Mouse (Mus musculus) liver, adult 2 months (tissue): ENCODE results near the gene Soat1. TPM values are rescaled to one million over a fixed set of nuclear protein-coding genes. Genes with fewer than 3 reads are reported as not detected.

Source experiments
- DNase-seq: peaks from one replicate; pipeline ENCODE4 v3.0.0-alpha.2; 2011; ENCODE audit warnings: low read depth, low spot score; ENCODE audit errors: extremely low read depth
- H3K27ac ChIP-seq: fragments of 200-500 bp; replicated peaks from 2 replicates; pipeline ENCODE4 v1.5.1; 2012; ENCODE audit warnings: low read depth, mild to moderate bottlenecking, control low read depth, inconsistent platforms, low read length; ENCODE audit not compliant: insufficient read depth
- H3K27me3 ChIP-seq: fragments of 200-500 bp; 2 replicates; pipeline ENCODE4 v1.6.1; 2012; ENCODE audit warnings: mild to moderate bottlenecking, moderate library complexity, low read length, inconsistent platforms; ENCODE audit not compliant: control insufficient read depth, insufficient read depth
- H3K36me3 ChIP-seq: fragments of 200-500 bp; 2 replicates; pipeline ENCODE4 v1.6.1; 2012; ENCODE audit warnings: low read length, inconsistent platforms; ENCODE audit not compliant: control insufficient read depth, insufficient read depth
- H3K4me1 ChIP-seq: fragments of 200-500 bp; 2 replicates; pipeline ENCODE4 v1.6.1; 2011; ENCODE audit warnings: low read length; ENCODE audit not compliant: control insufficient read depth, insufficient read depth
- H3K4me3 ChIP-seq: fragments of 200-500 bp; 2 replicates; pipeline ENCODE4 v1.5.1; 2011; ENCODE audit warnings: low read depth, mild to moderate bottlenecking, control low read depth, low read length, moderate library complexity; ENCODE audit not compliant: insufficient read depth
- H3K79me2 ChIP-seq: fragments of 200-500 bp; 2 replicates; pipeline ENCODE4 v1.6.1; 2012; ENCODE audit warnings: inconsistent platforms, mild to moderate bottlenecking, low read length, moderate library complexity; ENCODE audit not compliant: control insufficient read depth, insufficient read depth
- H3K9ac ChIP-seq: fragments of 200-500 bp; 2 replicates; pipeline ENCODE4 v1.6.1; 2012; ENCODE audit warnings: low read depth, mild to moderate bottlenecking, control low read depth, inconsistent platforms, low read length
- CTCF ChIP-seq: fragments of 200-500 bp; IDR thresholded peaks from 2 replicates; pipeline ENCODE4 v1.5.1; 2011; ENCODE audit warnings: low read depth, low read length, control low read depth
- POLR2A ChIP-seq: fragments of 200-500 bp; IDR thresholded peaks from 2 replicates; pipeline ENCODE4 v1.6.1; 2011; ENCODE audit warnings: low read length, control low read depth; ENCODE audit not compliant: insufficient read depth; ENCODE audit errors: extremely low read depth
- WGBS: fragments of 180-500 bp; shearing (Covaris S2); methylation state at CpG from one replicate; pipeline ENCODE4 v1.1.7; 2018; 5-methylcytosine and 5-hydroxymethylcytosine counted together
- polyA plus RNA-seq: library from polyadenylated mRNA; depleted of rRNA; stranded (reverse); fragments of >200 nt; gene quantifications from 2 replicates; pipeline ENCODE4 v1.2.3, GENCODE M21; 2012
- total RNA-seq: library from RNA; depleted of rRNA; stranded (reverse); fragments of >200 nt; gene quantifications from 2 replicates; pipeline ENCODE4 v1.2.3, GENCODE M21; 2014

Gene Soat1
- total and polyA plus RNA-seq, 2 experiments, result 2.4 to 5.9 TPM

DNA sequence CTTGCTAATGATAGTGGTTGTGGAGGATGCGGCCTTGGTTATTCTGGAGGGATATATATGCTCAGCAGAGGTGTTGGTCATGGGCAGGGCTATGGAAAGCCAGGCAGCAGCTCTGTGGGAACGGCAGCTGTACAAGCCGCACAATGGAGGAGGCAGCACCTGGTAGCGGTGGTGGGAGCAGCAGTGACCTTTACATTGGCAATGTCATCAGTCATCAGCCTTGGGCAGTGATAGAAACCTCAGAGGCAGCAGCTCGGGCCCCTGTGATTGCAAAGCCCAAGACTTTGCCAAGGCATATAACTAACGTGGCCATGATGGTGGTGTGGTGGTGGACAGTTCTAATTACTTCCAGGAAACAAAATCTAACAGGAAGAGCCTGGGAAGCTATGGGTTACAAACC lies 50.6 kb downstream of the Soat1 start:
- Histone ChIP-seq H3K36me3 (no peaks in the 10 kb centered on the region), H3K27ac (no peak overlapping the region), H3K9ac (no peak overlapping the region), H3K79me2 (no peaks in the 10 kb centered on the region), H3K27me3 (no peaks in the 10 kb centered on the region), H3K4me1 (peaks cover 3% of the 10 kb centered on the region; the same call in 1 of the 2 replicates), H3K4me3 (no peak overlapping the region)
- 85% methylated on average over 6 of the region's 6 CpGs for WGBS
- DNase-seq, result no peak
- no peak for TF ChIP-seq CTCF
- TF ChIP-seq POLR2A, result no peak

DNA sequence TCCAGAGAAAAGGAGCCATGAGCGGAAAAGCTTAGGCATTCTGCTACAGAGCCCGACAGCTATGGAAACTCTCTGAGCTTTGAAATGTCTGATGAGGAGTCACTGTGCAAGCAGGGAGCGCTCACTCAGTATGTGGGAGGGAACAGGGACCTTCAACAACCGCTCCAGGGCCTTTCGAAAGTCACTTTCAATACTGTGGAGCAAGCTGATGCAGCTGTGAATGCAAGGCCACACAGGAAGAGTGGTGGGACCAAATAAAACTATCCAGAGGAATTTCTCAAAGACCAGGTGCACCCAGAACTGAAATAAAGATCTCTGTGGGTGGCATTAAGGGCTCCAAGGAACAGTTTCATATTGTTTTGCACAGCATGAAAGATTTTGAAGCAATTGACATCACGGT lies 51.3 kb downstream of the Soat1 start:
- H3K36me3 ChIP-seq, result no peaks in the 10 kb centered on the region
- no peaks in the 10 kb centered on the region for H3K79me2 ChIP-seq
- no peak overlapping the region for H3K27ac ChIP-seq
- no peaks in the 10 kb centered on the region for H3K27me3 ChIP-seq
- H3K9ac ChIP-seq, result no peak overlapping the region
- WGBS, result 84% methylated on average over 6 of the region's 6 CpGs
- no peak overlapping the region for H3K4me3 ChIP-seq
- peaks cover 3% of the 10 kb centered on the region; the same call in 1 of the 2 replicates for H3K4me1 ChIP-seq
- no peak for TF ChIP-seq CTCF
- TF ChIP-seq POLR2A, result no peak
- DNase-seq, result no peak

DNA sequence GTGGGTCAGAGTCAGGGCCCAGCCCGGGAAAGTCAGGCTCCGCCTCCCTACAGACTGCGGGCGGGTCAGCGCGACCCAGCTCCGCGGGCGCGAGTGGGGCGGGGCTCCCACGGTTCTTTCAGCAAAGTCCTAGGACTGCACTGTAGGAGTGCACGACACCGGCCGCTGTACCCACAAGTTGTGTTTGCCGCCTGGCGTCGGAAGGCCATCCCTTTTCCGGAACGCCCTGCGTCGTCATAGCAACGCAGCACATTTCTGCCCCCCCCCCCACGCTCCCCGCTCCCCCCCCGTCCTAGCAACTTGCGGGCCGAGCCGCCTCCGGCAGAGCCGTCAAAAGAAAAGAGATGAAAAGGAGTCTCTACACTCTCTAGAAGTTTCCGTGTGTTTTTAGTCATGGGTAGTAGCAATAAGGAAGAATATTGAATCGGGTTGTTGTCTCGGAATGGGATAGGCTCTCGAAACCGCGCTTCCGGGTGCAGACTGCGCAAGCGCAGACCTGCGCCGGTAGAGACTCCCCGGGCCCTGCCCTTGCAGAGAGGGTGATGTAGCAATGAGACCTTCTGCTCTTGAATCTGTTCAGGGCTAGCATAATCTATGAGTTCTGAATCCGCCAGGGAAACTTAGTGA lies 53.3 kb downstream of the Soat1 start, which contains the start of gene Axdnd1:
TSS of gene Axdnd1 (minus strand) at position 489 of the 627 bp plus-strand sequence.
- H3K27ac ChIP-seq, result no peak within 1 kb of the TSS
- 0 out of 2 replicates have a peak within 1 kb of the TSS, but pooled peaks have one; percentile 19 for H3K9ac ChIP-seq
- no peaks in the 10 kb centered on the region for H3K27me3 ChIP-seq
- under 1% methylated on average over 44 of the region's 44 CpGs for WGBS
- no peaks in the 10 kb centered on the region for H3K79me2 ChIP-seq
- peak within 1 kb of the TSS; percentile 86 for H3K4me3 ChIP-seq
- no peaks in the 10 kb centered on the region for H3K36me3 ChIP-seq
- peak; percentile 27; the same call in 1 of the 2 replicates for TF ChIP-seq CTCF
- no peak for TF ChIP-seq POLR2A
- peak; percentile 72 for DNase-seq
- H3K4me1 ChIP-seq, result peaks cover 3% of the 10 kb centered on the region; the same call in 1 of the 2 replicates

DNA sequence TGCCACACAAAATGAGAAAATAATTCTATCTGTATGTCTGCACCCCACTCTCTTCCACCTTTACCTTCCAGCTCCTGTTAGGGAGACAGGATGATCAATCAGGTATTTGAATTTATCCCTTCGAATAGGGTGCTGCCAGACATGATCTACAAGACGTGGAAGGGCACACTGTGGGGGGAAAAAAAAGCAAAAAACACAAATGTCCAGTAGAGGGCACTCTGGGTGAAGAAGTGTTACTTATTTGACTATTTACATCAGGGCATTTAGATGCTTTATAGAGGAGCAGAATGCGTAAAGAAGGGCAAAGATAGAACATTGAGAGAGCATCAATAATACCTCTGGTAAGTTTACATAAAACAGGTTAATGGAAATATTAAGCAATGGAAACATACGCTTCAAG lies 56.0 kb downstream of the Soat1 start:
- Histone ChIP-seq H3K36me3 (no peaks in the 10 kb centered on the region), H3K79me2 (no peaks in the 10 kb centered on the region), H3K27me3 (no peaks in the 10 kb centered on the region), H3K9ac (no peak overlapping the region), H3K4me3 (no peak overlapping the region), H3K4me1 (peaks cover 3% of the 10 kb centered on the region; the same call in 1 of the 2 replicates), H3K27ac (no peak overlapping the region)
- DNase-seq, result peak; percentile 24
- WGBS, result 57% methylated on average over 4 of the region's 4 CpGs
- TF ChIP-seq CTCF, result peak; percentile 39; the same call in 1 of the 2 replicates
- TF ChIP-seq POLR2A, result no peak

DNA sequence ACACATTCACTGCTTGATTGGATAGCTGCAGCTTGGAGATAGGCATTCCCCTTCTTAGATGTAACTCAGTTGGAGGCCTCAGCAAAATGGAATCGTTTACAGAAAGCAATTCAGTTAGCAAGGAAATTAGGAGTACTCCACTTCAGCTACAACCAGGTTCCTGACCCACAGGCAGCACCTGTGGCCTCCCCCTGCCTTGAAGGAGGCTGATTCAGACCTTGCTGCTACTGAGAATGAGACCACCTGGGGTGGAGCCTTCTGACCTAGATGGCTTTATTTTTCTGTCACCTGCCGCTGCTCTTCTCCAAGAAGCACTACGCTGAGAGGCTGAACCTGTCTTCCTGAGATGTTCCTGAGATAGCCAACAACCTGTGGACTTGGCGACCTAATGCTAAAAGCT lies 65.6 kb downstream of the Soat1 start:
- Histone ChIP-seq H3K9ac (no peak overlapping the region), H3K4me3 (no peak overlapping the region), H3K27ac (no peak overlapping the region), H3K27me3 (no peaks in the 10 kb centered on the region), H3K4me1 (no peaks in the 10 kb centered on the region), H3K36me3 (no peaks in the 10 kb centered on the region), H3K79me2 (no peaks in the 10 kb centered on the region)
- TF ChIP-seq CTCF, result no peak
- no peak for TF ChIP-seq POLR2A
- WGBS, result 85% methylated on average over 4 of the region's 4 CpGs
- DNase-seq, result no peak

DNA sequence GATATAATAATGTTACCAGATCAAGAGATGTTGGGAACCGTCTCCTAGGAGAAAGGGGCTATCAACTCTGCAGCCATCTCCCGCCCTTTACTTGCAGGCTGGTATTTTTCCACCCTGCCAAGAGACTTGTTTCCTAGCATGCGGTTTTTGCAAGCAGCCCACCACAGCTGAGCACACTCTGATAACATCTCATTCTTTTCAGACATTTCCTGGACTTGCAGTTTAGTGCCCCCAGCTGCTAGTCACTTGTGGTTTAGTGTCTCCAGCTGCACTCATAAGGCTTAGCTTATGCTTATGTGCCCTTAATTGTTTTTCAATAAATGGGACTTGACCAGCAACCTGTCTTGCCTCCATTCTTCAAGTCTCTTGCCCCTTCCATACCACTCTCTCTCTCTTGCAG lies 66.1 kb downstream of the Soat1 start:
- no peak overlapping the region for H3K9ac ChIP-seq
- WGBS, result 82% methylated on average over 3 of the region's 3 CpGs
- no peaks in the 10 kb centered on the region for H3K27me3 ChIP-seq
- H3K4me3 ChIP-seq, result no peak overlapping the region
- no peak for TF ChIP-seq CTCF
- no peaks in the 10 kb centered on the region for H3K79me2 ChIP-seq
- no peaks in the 10 kb centered on the region for H3K4me1 ChIP-seq
- no peak for DNase-seq
- no peak overlapping the region for H3K27ac ChIP-seq
- no peaks in the 10 kb centered on the region for H3K36me3 ChIP-seq
